Mouse (Mus musculus) CH12.LX (cell line): Measurements from ENCODE around the gene Ptpn11.

Experiments used
- CHD1 ChIP-seq: IDR thresholded peaks from 2 replicates; pipeline ENCODE4 v1.6.1; 2012; ENCODE audit warnings: low read depth, low read length, improper control_type of control experiment, inconsistent platforms
- CTCF ChIP-seq, 2 experiments: IDR thresholded peaks in 1 of 2; conservative IDR thresholded peaks in 1 of 2; 2 replicates each; pipeline ENCODE4 v1.5.1; 2011 to 2012; ENCODE audit warnings: low read depth in 2 of 2, low read length in 2 of 2, improper control_type of control experiment in 1 of 2, inconsistent platforms in 1 of 2, mild to moderate bottlenecking in 1 of 2, moderate library complexity in 1 of 2
- EP300 ChIP-seq: IDR thresholded peaks from 2 replicates; pipeline ENCODE4 v1.6.1; 2011; ENCODE audit warnings: low read length, improper control_type of control experiment
- JUND ChIP-seq: conservative IDR thresholded peaks from 2 replicates; pipeline ENCODE4 v1.6.1; 2011; ENCODE audit warnings: low read depth, low read length, improper control_type of control experiment
- MAX ChIP-seq: IDR thresholded peaks from 2 replicates; pipeline ENCODE4 v1.6.1; 2011; ENCODE audit warnings: low read length, improper control_type of control experiment
- MXI1 ChIP-seq: IDR thresholded peaks from 2 replicates; pipeline ENCODE4 v1.6.1; 2011; ENCODE audit warnings: mild to moderate bottlenecking, low read depth, low read length, improper control_type of control experiment
- MYC ChIP-seq: IDR thresholded peaks from 2 replicates; pipeline ENCODE4 v1.6.1; 2011; ENCODE audit warnings: low read depth, mild to moderate bottlenecking, improper control_type of control experiment, low read length
- POLR2A ChIP-seq: IDR thresholded peaks from 2 replicates; pipeline ENCODE4 v1.6.1; 2011; ENCODE audit warnings: low read depth, mild to moderate bottlenecking, improper control_type of control experiment, low read length
- RAD21 ChIP-seq: IDR thresholded peaks from 2 replicates; pipeline ENCODE4 v1.6.1; 2011; ENCODE audit warnings: low read depth, mild to moderate bottlenecking, low read length, improper control_type of control experiment, moderate library complexity
- RCOR1 ChIP-seq: conservative IDR thresholded peaks from 2 replicates; pipeline ENCODE4 v1.6.1; 2012; ENCODE audit warnings: low read depth, mild to moderate bottlenecking, inconsistent platforms, low read length, improper control_type of control experiment
- SIN3A ChIP-seq: IDR thresholded peaks from 2 replicates; pipeline ENCODE4 v1.6.1; 2012; ENCODE audit warnings: low read length, improper control_type of control experiment, inconsistent platforms
- USF1 ChIP-seq: IDR thresholded peaks from 2 replicates; pipeline ENCODE4 v1.6.1; 2014; ENCODE audit warnings: low read depth, mild to moderate bottlenecking, inconsistent platforms, low read length, improper control_type of control experiment
- ZKSCAN1 ChIP-seq: IDR thresholded peaks from 2 replicates; pipeline ENCODE4 v1.6.1; 2012; ENCODE audit warnings: low read depth, inconsistent platforms, low read length, improper control_type of control experiment, borderline replicate concordance
- ZMIZ1 ChIP-seq: IDR thresholded peaks from 2 replicates; pipeline ENCODE4 v1.6.1; 2012; ENCODE audit warnings: low read depth, mild to moderate bottlenecking, inconsistent platforms, low read length, improper control_type of control experiment

GRCm38 (mm10) chr5:121189182-121189581, 2.0 kb downstream of the Ptpn11 start:
- TF ChIP-seq POLR2A (no peak), SIN3A (peak; percentile 90), RCOR1 (no peak), CHD1 (no peak), RAD21 (no peak), EP300 (no peak), CTCF (conservative IDR thresholded peaks at IDR 0.05 in 1 of 2, IDR thresholded peaks at IDR 0.05 in 1 of 2; ENCODE audit: low read depth in 2 of 2, low read length in 2 of 2) (no peak), ZMIZ1 (no peak), MAX (peak; percentile 90), MYC (peak; percentile 78), USF1 (peak; percentile 51), MXI1 (peak; percentile 97), ZKSCAN1 (no peak), JUND (no peak)
